Mouse (Mus musculus) midbrain, embryonic 13.5 days (tissue): ENCODE measurements around the gene Gfod2. TPM values are rescaled to one million over a fixed set of nuclear protein-coding genes. Genes with fewer than 3 reads are reported as not detected.

Experiments
- ATAC-seq: fragments of 200-750 bp; cut with Nextera tagmentation; 2 replicates; pipeline ENCODE4 v1.8.0; 2017; ENCODE audit warnings: mild to moderate bottlenecking, moderate TSS enrichment, moderate library complexity
- H3K27ac ChIP-seq: fragments of 300-500 bp; sonication (generic); 2 replicates; pipeline ENCODE4 v1.5.1; 2015; ENCODE audit warnings: inconsistent platforms, mild to moderate bottlenecking, moderate library complexity
- H3K27me3 ChIP-seq: fragments of 300-500 bp; sonication (generic); 2 replicates; pipeline ENCODE4 v1.6.1; 2015; ENCODE audit warnings: mild to moderate bottlenecking, inconsistent platforms
- H3K36me3 ChIP-seq: fragments of 300-500 bp; sonication (generic); 2 replicates; pipeline ENCODE4 v1.6.1; 2015; ENCODE audit warnings: mild to moderate bottlenecking, inconsistent platforms
- H3K4me1 ChIP-seq: fragments of 300-500 bp; sonication (generic); replicated peaks from 2 replicates; pipeline ENCODE4 v1.6.1; 2015; ENCODE audit warnings: inconsistent platforms
- H3K4me2 ChIP-seq: fragments of 300-500 bp; sonication (generic); replicated peaks from 2 replicates; pipeline ENCODE4 v1.6.1; 2015; ENCODE audit warnings: moderate library complexity, mild to moderate bottlenecking, inconsistent platforms
- H3K4me3 ChIP-seq: fragments of 300-500 bp; sonication (generic); replicated peaks from 2 replicates; pipeline ENCODE4 v1.5.1; 2015; ENCODE audit warnings: mild to moderate bottlenecking, inconsistent platforms
- H3K9ac ChIP-seq: fragments of 300-500 bp; sonication (generic); replicated peaks from 2 replicates; pipeline ENCODE4 v1.6.1; 2015; ENCODE audit warnings: mild to moderate bottlenecking, inconsistent platforms
- H3K9me3 ChIP-seq: fragments of 300-500 bp; sonication (generic); 2 replicates; pipeline ENCODE4 v1.6.1; 2016; ENCODE audit warnings: mild to moderate bottlenecking, inconsistent platforms
- WGBS: fragments of 180-500 bp; shearing (Covaris S2); methylation state at CpG from one replicate; pipeline ENCODE4 v1.1.7; 2015; 5-methylcytosine and 5-hydroxymethylcytosine counted together
- polyA plus RNA-seq: library from polyadenylated mRNA; unstranded; fragments of >200 nt; fragmentation: Nextera tagmentation; extraction: Ambion mirVana; gene quantifications from 2 replicates; pipeline ENCODE4 v1.2.1, GENCODE M21; 2015

The Gfod2 gene
- polyA plus RNA-seq, 1 experiment from 2014 or later = 92.7 TPM

- peak overlapping the region; percentile 75 for H3K4me3 ChIP-seq
- peak overlapping the region; percentile 79 for H3K9ac ChIP-seq
- peak overlapping the region; percentile 91 for H3K4me2 ChIP-seq
- H3K27ac ChIP-seq = no peak overlapping the region
- H3K9me3 ChIP-seq = no peaks in the 10 kb centered on the region
- no peaks in the 10 kb centered on the region for H3K27me3 ChIP-seq
- ATAC-seq = no peak
- WGBS = 90% methylated on average over 11 of the region's 11 CpGs
- peaks cover 38% of the 10 kb centered on the region for H3K4me1 ChIP-seq
- peaks cover 59% of the 10 kb centered on the region for H3K36me3 ChIP-seq
Measured at GRCm38 (mm10) chr8:105699488-105700215, 58.8 kb downstream of the Gfod2 start.

- Histone ChIP-seq H3K4me2 (no peak overlapping the region), H3K36me3 (peaks cover 50% of the 10 kb centered on the region), H3K27me3 (no peaks in the 10 kb centered on the region), H3K4me1 (peaks cover 46% of the 10 kb centered on the region), H3K9me3 (no peaks in the 10 kb centered on the region), H3K4me3 (no peak overlapping the region), H3K9ac (no peak overlapping the region), H3K27ac (no peak overlapping the region)
- 95% methylated on average over 5 of the region's 5 CpGs for WGBS
- ATAC-seq = no peak
Measured at GRCm38 (mm10) chr8:105698734-105699133, 59.7 kb downstream of the Gfod2 start.

GRCm38 (mm10) chr8:105697196-105697780 is 61.2 kb downstream of the Gfod2 start:
- Histone ChIP-seq H3K9ac (no peak overlapping the region), H3K4me2 (no peak overlapping the region), H3K27ac (no peak overlapping the region), H3K9me3 (no peaks in the 10 kb centered on the region), H3K4me3 (no peak overlapping the region), H3K36me3 (peaks cover 38% of the 10 kb centered on the region), H3K4me1 (peaks cover 44% of the 10 kb centered on the region), H3K27me3 (no peaks in the 10 kb centered on the region)
- no peak for ATAC-seq
- 91% methylated on average over 17 of the region's 17 CpGs for WGBS

GRCm38 (mm10) chr8:105695080-105695780 is 63.2 kb downstream of the Gfod2 start:
- H3K4me1 ChIP-seq = peaks cover 35% of the 10 kb centered on the region
- peak overlapping the region; percentile 83 for H3K4me2 ChIP-seq
- peak overlapping the region; percentile 88 for H3K27ac ChIP-seq
- WGBS = 83% methylated on average over 30 of the region's 30 CpGs
- no peaks in the 10 kb centered on the region for H3K9me3 ChIP-seq
- peak overlapping the region; percentile 86 for H3K9ac ChIP-seq
- ATAC-seq = no peak
- H3K27me3 ChIP-seq = no peaks in the 10 kb centered on the region
- H3K36me3 ChIP-seq = peaks cover 38% of the 10 kb centered on the region
- H3K4me3 ChIP-seq = peak overlapping the region; percentile 67

GRCm38 (mm10) chr8:105694051-105694799 is 64.2 kb downstream of the Gfod2 start:
- peaks cover 25% of the 10 kb centered on the region for H3K4me1 ChIP-seq
- H3K4me2 ChIP-seq = peak overlapping the region; percentile 83
- ATAC-seq = peak; percentile 68
- 7% methylated on average over 38 of the region's 40 CpGs for WGBS
- peak overlapping the region; percentile 67 for H3K4me3 ChIP-seq
- peak overlapping the region; percentile 86 for H3K9ac ChIP-seq
- H3K27ac ChIP-seq = peak overlapping the region; percentile 88
- no peaks in the 10 kb centered on the region for H3K27me3 ChIP-seq
- H3K9me3 ChIP-seq = no peaks in the 10 kb centered on the region
- H3K36me3 ChIP-seq = peaks cover 38% of the 10 kb centered on the region

GRCm38 (mm10) chr8:105693648-105694047 is 64.8 kb downstream of the Gfod2 start:
- 2% methylated on average over 30 of the region's 30 CpGs for WGBS
- peak overlapping the region; percentile 67 for H3K4me3 ChIP-seq
- peak; percentile 60 for ATAC-seq
- peaks cover 35% of the 10 kb centered on the region for H3K36me3 ChIP-seq
- no peaks in the 10 kb centered on the region for H3K9me3 ChIP-seq
- no peaks in the 10 kb centered on the region for H3K27me3 ChIP-seq
- H3K4me2 ChIP-seq = peak overlapping the region; percentile 83
- H3K9ac ChIP-seq = peak overlapping the region; percentile 86
- peaks cover 25% of the 10 kb centered on the region for H3K4me1 ChIP-seq
- peak overlapping the region; percentile 88 for H3K27ac ChIP-seq

GRCm38 (mm10) chr8:105692449-105693182 is 65.8 kb downstream of the Gfod2 start:
- H3K27me3 ChIP-seq = no peaks in the 10 kb centered on the region
- 95% methylated on average over 11 of the region's 11 CpGs for WGBS
- H3K36me3 ChIP-seq = peaks cover 25% of the 10 kb centered on the region
- H3K4me1 ChIP-seq = peaks cover 25% of the 10 kb centered on the region
- no peaks in the 10 kb centered on the region for H3K9me3 ChIP-seq
- no peak overlapping the region for H3K4me3 ChIP-seq
- ATAC-seq = no peak
- H3K9ac ChIP-seq = 0 out of 2 replicates have a peak overlapping the region, but pooled peaks have one; percentile 2
- H3K27ac ChIP-seq = no peak overlapping the region
- no peak overlapping the region for H3K4me2 ChIP-seq

- ATAC-seq = no peak
- Histone ChIP-seq H3K27ac (no peak overlapping the region), H3K36me3 (peaks cover 8% of the 10 kb centered on the region; the same call in 1 of the 2 replicates), H3K9ac (no peak overlapping the region), H3K9me3 (no peaks in the 10 kb centered on the region), H3K4me1 (peaks cover 27% of the 10 kb centered on the region), H3K27me3 (no peaks in the 10 kb centered on the region), H3K4me2 (no peak overlapping the region), H3K4me3 (no peak overlapping the region)
- WGBS = 81% methylated on average over 14 of the region's 14 CpGs
Measured at GRCm38 (mm10) chr8:105690978-105691377, 67.5 kb downstream of the Gfod2 start.

- ATAC-seq = no peak
- no peaks in the 10 kb centered on the region for H3K36me3 ChIP-seq
- no peaks in the 10 kb centered on the region for H3K9me3 ChIP-seq
- H3K4me3 ChIP-seq = no peak overlapping the region
- peaks cover 25% of the 10 kb centered on the region for H3K4me1 ChIP-seq
- no peak overlapping the region for H3K4me2 ChIP-seq
- no peak overlapping the region for H3K27ac ChIP-seq
- H3K9ac ChIP-seq = no peak overlapping the region
- WGBS = 84% methylated on average over 9 of the region's 9 CpGs
- H3K27me3 ChIP-seq = no peaks in the 10 kb centered on the region
Measured at GRCm38 (mm10) chr8:105689983-105690360, 68.5 kb downstream of the Gfod2 start.

GRCm38 (mm10) chr8:105689256-105689982 is 69.0 kb downstream of the Gfod2 start:
- WGBS = 58% methylated on average over 35 of the region's 35 CpGs

More at GRCm38 (mm10) chr8:105689256-105689982, 69.0 kb downstream of the Gfod2 start:
- H3K9ac ChIP-seq = no peak overlapping the region
- H3K9me3 ChIP-seq = no peaks in the 10 kb centered on the region
- no peak for ATAC-seq
- H3K36me3 ChIP-seq = peaks cover 2% of the 10 kb centered on the region
- no peak overlapping the region for H3K4me2 ChIP-seq
- H3K27me3 ChIP-seq = no peaks in the 10 kb centered on the region
- H3K4me1 ChIP-seq = peaks cover 20% of the 10 kb centered on the region
- H3K4me3 ChIP-seq = no peak overlapping the region
- H3K27ac ChIP-seq = no peak overlapping the region
